Mouse (Mus musculus) MEL (cell line): ENCODE measurements around the gene Tom1l2.

Experiments
- CTCF ChIP-seq, 3 experiments: IDR thresholded peaks in 2 of 3; conservative IDR thresholded peaks in 1 of 3; 2 replicates each; pipeline ENCODE4 v1.5.1; 2011 to 2012; ENCODE audit warnings: low read length in 3 of 3, low read depth in 2 of 3, mild to moderate bottlenecking in 2 of 3, improper control_type of control experiment in 1 of 3, inconsistent platforms in 1 of 3, mixed read lengths in 1 of 3, moderate library complexity in 1 of 3; ENCODE audit not compliant: control insufficient read depth in 1 of 3, insufficient read depth in 1 of 3, poor library complexity in 1 of 3, severe bottlenecking in 1 of 3
- ELF1 ChIP-seq: IDR thresholded peaks from 2 replicates; pipeline ENCODE4 v1.6.1; 2014; ENCODE audit warnings: low read depth, mild to moderate bottlenecking, inconsistent platforms, low read length, improper control_type of control experiment, moderate library complexity
- GATA1 ChIP-seq: IDR thresholded peaks from 2 replicates; pipeline ENCODE4 v1.6.1; 2011; ENCODE audit warnings: low read depth, low read length, improper control_type of control experiment
- MEF2A ChIP-seq: IDR thresholded peaks from 2 replicates; pipeline ENCODE4 v1.6.1; 2014; ENCODE audit warnings: low read depth, mild to moderate bottlenecking, inconsistent platforms, low read length, improper control_type of control experiment; ENCODE audit not compliant: poor library complexity, insufficient replicate concordance, severe bottlenecking; ENCODE audit errors: extremely low read depth
- MXI1 ChIP-seq: IDR thresholded peaks from 2 replicates; pipeline ENCODE4 v1.6.1; 2011; ENCODE audit warnings: mild to moderate bottlenecking, low read depth, low read length, improper control_type of control experiment
- POLR2A ChIP-seq, 2 experiments: IDR thresholded peaks; 2 replicates each; pipeline ENCODE4 v1.6.1; 2011 to 2012; ENCODE audit warnings: low read length in 2 of 2, mild to moderate bottlenecking in 2 of 2, control low read depth in 1 of 2, improper control_type of control experiment in 1 of 2, low read depth in 1 of 2, moderate library complexity in 1 of 2; ENCODE audit not compliant: control insufficient read depth in 1 of 2, insufficient read depth in 1 of 2, poor library complexity in 1 of 2
- POLR2AphosphoS2 ChIP-seq: IDR thresholded peaks from 2 replicates; pipeline ENCODE4 v1.6.1; 2011; ENCODE audit warnings: low read length, improper control_type of control experiment
- RCOR1 ChIP-seq: IDR thresholded peaks from 2 replicates; pipeline ENCODE4 v1.6.1; 2012; ENCODE audit warnings: low read depth, mild to moderate bottlenecking, inconsistent platforms, low read length, improper control_type of control experiment
- SMC3 ChIP-seq: IDR thresholded peaks from 2 replicates; pipeline ENCODE4 v1.6.1; 2011; ENCODE audit warnings: low read depth, low read length, improper control_type of control experiment
- ZNF384 ChIP-seq: IDR thresholded peaks from 2 replicates; pipeline ENCODE4 v1.6.1; 2012; ENCODE audit warnings: low read depth, mild to moderate bottlenecking, inconsistent platforms, low read length, improper control_type of control experiment

GRCm38 (mm10) chr11:60257696-60258095, 95.0 kb downstream of the Tom1l2 start:
- TF ChIP-seq CTCF (IDR thresholded peaks at IDR 0.05 in 2 of 3, conservative IDR thresholded peaks at IDR 0.05 in 1 of 3; ENCODE audit: control insufficient read depth in 1 of 3, insufficient read depth in 1 of 3, low read depth in 2 of 3, low read length in 3 of 3, poor library complexity in 1 of 3, severe bottlenecking in 1 of 3) = no peak
- TF ChIP-seq GATA1 = no peak
- TF ChIP-seq ZNF384 = no peak
- TF ChIP-seq POLR2A (IDR thresholded peaks at IDR 0.05; ENCODE audit: control insufficient read depth in 1 of 2, insufficient read depth in 1 of 2, low read depth in 1 of 2, low read length in 2 of 2, poor library complexity in 1 of 2) = no peak
- TF ChIP-seq MEF2A = no peak
- TF ChIP-seq POLR2AphosphoS2 = no peak
- no peak for TF ChIP-seq MXI1
- TF ChIP-seq SMC3 = no peak
- no peak for TF ChIP-seq RCOR1
- no peak for TF ChIP-seq ELF1
